Mouse (Mus musculus) cerebellum, postnatal 14 days (tissue): Measurements from ENCODE around the gene Hyou1.
"Not testable (repeated sequence)": the region's sequence is repeated elsewhere in the genome, so short reads cannot be mapped to it uniquely, and the experiment has no call there.

ENCODE experiments used
- DNase-seq, 2 experiments: peaks; one replicate each; pipeline ENCODE4 v3.0.0; 2021; ENCODE audit warnings: mixed read lengths in 2 of 2

Gene Hyou1

GRCm38 (mm10) chr9:44379054-44379834 lies at the start of gene Hyou1:
Gene Hyou1, plus strand, starts transcription at chr9:44379490.
- peak; percentile 100 for DNase-seq

DNA sequence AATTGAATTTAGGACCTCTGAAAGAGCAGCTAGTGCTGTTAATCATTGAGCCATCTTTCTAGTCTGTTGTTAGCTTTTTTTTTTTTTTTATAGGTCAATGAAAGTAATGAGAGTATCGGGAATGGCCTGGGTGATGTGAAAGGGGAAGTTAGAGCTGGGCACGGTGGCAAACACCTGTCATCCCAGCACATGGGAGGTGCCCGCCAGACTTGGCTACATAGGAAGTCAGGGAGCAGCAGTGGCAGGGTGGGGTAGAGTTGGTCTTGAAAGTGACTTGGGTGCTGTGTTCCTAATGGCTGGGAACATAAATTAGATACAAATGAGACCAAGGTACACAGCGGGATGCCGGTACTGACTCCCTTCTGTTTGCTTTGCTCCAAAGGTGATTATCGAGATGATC lies 48.6 kb upstream of the Hyou1 start:
- no peak for DNase-seq

GRCm38 (mm10) chr9:44332918-44333638 lies 46.2 kb upstream of the Hyou1 start:
- peak in 1 of 2 experiments; percentile 35 for DNase-seq

DNA sequence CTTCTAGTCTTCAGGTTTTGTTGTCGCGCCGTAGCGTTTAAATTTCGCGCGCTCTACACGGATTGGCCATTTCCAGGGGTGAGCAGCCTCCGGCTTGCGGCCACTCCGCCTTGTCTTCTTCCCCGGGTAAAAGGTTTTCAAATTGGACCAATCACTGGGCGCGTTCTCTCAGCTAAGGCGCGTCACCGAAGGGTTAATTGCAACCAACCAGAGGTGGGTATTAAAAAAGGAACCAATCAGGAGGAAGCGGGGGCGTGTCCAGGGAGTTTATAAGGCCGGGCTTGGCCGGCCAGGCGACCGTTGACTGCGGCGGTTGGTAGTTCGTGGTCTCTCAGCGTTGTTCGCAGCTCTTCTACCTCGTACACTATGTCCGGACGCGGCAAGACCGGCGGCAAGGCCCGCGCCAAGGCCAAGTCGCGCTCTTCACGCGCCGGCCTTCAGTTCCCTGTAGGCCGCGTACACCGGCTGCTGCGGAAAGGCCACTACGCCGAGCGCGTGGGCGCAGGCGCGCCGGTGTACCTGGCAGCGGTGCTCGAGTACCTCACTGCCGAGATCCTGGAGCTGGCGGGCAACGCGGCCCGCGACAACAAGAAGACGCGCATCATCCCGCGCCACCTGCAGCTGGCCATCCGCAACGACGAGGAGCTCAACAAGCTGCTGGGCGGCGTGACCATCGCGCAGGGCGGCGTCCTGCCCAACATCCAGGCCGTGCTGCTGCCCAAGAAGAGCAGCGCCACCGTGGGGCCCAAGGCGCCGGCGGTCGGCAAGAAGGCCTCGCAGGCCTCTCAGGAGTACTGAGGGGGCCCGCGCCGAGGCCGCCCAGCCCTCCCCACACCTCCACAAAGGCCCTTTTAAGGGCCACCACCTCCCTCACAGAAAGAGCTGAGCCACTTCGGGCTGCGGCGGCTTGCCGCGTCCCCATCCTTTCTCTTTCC lies 44.6 kb upstream of the Hyou1 start, which contains the start of gene H2afx:
TSS of gene H2afx (plus strand) at position 299 of the 935 bp plus-strand sequence.
- DNase-seq, result peak; percentile 98

DNA sequence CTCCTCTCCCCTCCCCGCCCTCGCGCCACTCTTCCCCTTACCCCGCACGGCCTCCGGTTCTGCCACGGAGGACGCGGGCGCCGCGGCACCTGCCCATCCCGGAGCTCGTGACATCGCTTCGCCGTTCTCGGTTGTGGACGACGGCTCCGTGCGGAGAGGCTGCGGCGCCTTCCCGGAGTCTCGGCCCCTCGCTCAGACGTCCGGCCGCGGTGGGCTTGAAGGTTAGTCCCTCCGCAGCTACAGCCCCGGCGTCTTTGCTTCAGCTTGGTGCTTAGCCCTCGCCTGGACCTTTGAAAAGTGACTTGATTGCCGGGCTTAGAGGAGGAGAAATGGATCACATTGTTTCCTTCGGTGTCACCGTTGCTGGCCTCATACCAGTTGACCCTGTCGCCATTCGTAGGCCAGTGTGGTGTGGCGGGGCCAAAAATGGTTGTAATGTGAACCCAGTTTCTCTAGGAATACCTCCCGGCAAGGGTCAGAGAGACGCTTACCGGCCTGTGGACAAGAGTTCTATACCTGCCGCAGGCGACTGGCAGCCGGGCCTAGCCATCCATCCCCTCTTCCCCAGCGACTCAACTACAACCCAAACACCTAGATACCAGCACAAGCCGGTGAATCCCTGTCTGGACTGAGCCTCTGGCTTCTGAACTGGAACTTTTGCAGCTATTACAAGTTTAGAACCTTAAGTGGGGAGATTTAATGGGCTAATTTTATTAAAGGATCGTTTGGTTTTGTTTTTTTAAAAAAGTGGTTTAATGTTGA lies 43.8 kb upstream of the Hyou1 start:
- no peak for DNase-seq

- no peak for DNase-seq
Measured at GRCm38 (mm10) chr9:44336093-44336406, 43.2 kb upstream of the Hyou1 start.

- DNase-seq, result not testable (repeated sequence)
Measured at GRCm38 (mm10) chr9:44336513-44336912, 42.8 kb upstream of the Hyou1 start.

GRCm38 (mm10) chr9:44336964-44337363 lies 42.3 kb upstream of the Hyou1 start:
- DNase-seq, result no peak

DNA sequence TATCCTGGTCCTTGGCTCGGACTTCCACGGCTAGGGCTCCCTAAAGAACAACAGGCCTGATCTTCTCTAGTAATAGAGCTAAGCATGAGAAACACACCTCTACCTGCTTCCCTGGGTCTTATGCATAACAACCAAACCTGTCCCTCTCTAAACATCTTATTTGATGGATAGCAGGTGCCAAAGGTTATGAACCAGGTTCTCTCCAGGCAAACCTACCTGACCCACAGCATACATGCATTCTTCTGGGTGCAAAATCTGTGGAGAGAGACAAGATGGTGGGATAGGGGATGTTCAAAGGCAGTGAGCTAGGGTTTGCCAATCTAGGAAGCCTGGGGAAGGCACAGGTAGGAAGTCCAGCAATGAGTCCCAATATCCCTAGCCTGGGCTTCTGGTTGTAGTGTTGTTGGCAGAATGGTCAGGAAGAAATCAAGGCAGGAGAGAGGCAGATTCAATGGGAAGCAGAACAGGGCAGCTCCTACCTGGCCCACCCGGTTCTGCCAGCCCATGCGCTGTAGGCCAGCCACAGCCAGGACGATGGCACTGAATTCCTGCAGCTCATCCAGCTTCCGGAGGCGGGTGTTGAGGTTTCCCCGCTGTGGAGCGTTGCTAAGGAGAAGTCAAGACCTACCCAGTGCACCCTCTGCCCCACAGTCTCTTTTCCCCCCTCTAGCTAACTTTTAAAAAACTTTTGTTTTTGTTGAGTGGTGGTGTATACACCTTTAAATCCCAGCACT lies 41.7 kb upstream of the Hyou1 start:
- no peak for DNase-seq

DNA sequence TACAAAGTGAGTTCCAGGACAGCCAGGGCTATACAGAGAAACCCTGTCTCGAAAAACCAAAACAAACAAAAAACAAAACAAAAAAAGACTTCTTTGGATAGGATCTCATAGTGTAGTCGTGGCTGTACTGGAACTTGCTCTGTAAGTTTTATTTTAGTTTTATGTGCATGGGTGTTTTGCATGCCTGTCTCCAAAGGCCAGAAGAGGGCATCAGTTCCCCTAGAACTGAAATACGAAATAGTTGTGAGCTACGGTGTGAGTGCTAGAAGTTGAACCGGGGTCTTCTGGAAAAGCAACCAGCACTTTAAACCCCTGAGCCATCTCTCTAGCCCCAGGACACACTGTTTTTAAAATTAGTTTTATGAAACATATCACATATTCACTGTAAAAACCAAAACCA lies 40.7 kb upstream of the Hyou1 start:
- DNase-seq, result no peak

DNA sequence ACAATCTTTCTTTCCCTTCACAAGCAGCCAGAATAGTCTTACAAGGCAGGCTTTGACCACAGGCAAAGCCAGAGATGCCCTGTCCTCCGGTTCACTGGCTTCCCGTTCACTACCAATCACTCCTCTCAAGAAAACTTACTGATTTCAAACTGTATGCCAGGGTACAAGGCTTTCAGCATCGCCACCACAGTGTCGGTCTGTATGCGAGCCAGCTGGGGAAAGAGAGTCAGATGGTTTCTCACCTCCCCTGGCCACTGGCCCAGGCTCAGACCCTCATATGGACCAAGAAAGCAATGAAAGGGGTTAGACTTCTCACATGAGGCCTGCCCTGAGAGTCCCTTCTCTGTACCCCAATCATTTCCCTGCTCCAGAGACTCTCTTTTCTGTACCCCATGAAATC lies 37.8 kb upstream of the Hyou1 start:
- no peak for DNase-seq

DNA sequence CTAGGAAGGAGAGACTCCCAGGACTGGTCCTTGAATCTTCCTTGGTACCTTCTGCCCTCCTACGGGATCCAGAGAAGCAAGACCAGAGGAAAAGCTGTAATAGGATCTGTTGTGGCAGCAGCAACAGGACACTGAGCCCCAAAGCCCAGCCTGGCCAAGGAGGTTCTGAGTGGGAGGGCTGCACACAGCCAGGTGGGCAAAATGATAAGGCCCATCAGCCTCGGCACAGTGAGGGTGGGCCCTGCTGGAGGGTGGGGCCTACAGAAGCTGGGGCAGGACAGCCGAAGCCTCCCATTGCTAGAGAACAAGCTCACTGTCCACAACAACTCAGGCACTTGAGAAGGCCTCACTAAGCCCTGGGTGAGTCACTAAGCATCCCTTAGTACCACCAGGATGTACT lies 37.1 kb upstream of the Hyou1 start:
- no peak for DNase-seq

DNA sequence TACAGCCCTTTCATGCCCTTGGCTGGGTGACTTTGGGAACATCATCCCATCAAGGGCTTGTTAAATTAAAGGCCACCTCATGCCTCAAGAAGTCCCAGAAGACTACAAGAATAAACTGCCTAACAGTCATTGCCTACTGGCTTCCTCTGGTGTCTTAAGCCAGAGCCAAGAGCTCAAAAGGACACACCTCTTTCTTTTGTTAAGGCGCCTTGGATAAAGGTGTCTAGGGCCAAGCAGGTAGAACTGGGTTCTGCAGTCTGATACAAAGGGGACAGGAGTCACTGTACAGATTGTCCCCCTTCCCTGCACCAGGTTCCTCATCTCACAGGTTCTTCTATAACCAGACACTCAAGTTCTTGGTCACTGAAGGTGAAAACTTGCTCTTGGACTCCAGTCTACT lies 36.7 kb upstream of the Hyou1 start:
- no peak for DNase-seq

GRCm38 (mm10) chr9:44343290-44343689 lies 36.0 kb upstream of the Hyou1 start:
- DNase-seq, result peak in 1 of 2 experiments; percentile 30

DNA sequence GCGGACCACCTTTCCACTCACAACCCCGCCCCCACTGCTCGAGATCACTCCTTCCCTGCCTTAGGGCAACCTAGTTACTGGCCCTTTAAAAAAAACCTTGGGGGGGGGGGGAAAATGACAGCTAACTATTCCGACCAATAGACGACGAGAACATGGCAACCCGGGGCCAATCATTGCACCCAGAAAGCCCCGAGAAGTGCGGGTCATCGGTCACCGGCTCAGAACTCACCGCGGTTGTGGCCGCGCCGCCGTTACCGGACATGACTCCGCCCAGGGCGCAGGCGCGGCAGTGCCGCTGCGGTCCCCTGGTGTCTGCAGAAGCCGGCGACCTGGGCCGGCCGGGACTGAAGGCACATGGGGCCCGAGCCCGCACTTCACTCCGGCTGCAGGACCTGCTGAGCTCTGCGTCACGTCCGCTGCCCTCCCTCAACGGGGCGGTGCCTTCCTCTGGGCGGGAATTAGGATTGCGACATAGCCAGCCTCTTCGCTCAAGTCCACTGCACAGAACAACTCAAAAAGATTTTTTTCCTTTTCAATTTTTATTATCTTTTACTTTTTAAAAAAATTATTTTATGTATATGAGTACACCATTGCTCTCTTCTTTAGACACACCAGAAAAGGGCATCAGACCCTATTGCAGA lies 35.4 kb upstream of the Hyou1 start, which contains the start of gene Hmbs:
TSS of gene Hmbs (minus strand) at position 448 of the 641 bp plus-strand sequence.
- peak; percentile 86 to 91 for DNase-seq

- no peak for DNase-seq
Measured at GRCm38 (mm10) chr9:44345570-44346433, 33.5 kb upstream of the Hyou1 start.

- no peak for DNase-seq
Measured at GRCm38 (mm10) chr9:44347166-44347565, 32.1 kb upstream of the Hyou1 start.

DNA sequence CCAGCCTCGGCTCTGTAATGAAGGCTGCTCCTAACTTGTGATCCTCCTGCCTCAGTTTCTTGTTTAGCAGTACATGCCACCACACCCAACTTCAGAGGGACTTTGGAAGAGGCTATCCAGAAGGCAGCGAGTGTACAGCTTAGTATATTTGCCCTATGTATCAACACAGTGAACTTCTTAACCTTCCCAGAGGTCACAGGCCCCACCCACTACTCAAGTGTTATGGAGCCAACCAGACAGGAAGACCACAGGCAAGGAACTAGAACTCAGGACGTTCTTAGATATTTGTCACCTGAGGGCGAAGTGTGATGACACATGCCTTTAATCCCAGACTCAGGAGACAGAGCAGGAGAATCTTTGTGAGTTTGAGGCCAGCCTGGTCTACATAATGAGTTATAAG lies 31.7 kb upstream of the Hyou1 start:
- DNase-seq, result no peak

DNA sequence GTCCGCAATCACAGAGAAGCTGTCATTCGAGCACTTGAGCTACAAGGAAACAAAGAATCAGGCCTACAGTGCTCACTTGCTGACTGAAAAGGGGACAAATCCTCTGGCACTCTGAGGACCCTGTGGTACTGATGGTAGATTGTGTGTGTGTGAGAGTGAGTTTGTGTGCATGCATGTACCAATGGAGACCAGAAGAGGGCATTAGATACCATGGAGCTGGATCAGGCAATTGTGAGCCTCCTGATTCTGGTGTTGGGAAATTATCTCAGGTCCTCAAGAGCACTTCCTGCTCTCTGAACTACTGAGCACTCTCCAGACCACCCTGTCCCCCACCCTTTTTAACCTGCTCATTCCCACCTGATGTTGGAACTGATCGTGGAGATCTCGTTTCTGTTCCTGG lies 30.7 kb upstream of the Hyou1 start:
- no peak for DNase-seq

DNA sequence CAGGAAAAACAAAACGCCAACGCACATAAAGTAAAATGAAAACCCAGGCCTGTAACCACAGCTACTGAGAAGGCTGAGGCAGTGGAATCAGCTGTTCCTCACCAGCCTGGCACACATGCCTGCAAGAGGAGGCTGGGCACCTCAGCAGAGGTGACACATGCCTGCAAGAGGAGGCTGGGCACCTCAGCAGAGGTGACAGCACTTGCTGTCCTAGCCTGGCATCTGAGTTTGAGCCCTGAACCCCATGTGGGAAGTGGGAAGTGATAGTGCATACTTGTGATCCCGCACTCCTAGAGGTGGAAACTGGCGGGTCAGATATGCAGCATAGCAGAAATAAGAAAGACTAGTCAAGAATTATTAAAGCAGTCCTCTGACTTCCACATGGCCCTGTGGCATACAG lies 27.9 kb upstream of the Hyou1 start:
- DNase-seq, result no peak
